Mouse (Mus musculus): ENCODE measurements around the gene Ift74. TPM values are rescaled to one million over a fixed set of nuclear protein-coding genes. Genes with fewer than 3 reads are reported as not detected.

The Ift74 gene
- 15.5 and 18.5 TPM in 2 replicates for polyA plus RNA-seq (2015; fragmentation: Nextera tagmentation; extraction: Ambion mirVana)

GRCm38 (mm10) chr4:94613972-94614626, at the start of gene Ift74:
Gene Ift74 (plus strand): TSS chr4:94614491.

GRCm38 (mm10) chr4:94603031-94603629, 11.2 kb upstream of the Ift74 start, which contains the start of gene Plaa:
Gene Plaa (minus strand): TSS chr4:94603244.

GRCm38 (mm10) chr4:94649920-94650319, 35.6 kb downstream of the Ift74 start, which contains the start of gene Lrrc19:
Gene Lrrc19 (minus strand): TSS chr4:94650144.

GRCm38 (mm10) chr4:94738838-94739731, 124.8 kb downstream of the Ift74 start, which contains the start of gene Tek:
Gene Tek (plus strand): TSS chr4:94739289.

MicroRNA genes within 50 kb of the gene (microRNA counts, 519-probe panel; counts per million panel counts)
- 3,260 counts per million, percentile 53 among the panel's probes with 10 or more counts for microRNA mmu-miR-872

Small RNA genes within 50 kb of the gene (microRNA-seq; reads per million reads assigned to microRNA genes)
- gene Mir872: 1,461 reads per million, percentile 77 among the genes with 10 or more reads in this experiment

Other genes starting within 250 kb of the Ift74 start
- gene Gm10306, start 57.9 kb upstream of the Ift74 start, polyA plus RNA-seq (2015; fragmentation: Nextera tagmentation; extraction: Ambion mirVana): not detected in 2 replicates
- 8.4 and 10.5 TPM in 2 replicates for gene Caap1, start 57.7 kb upstream of the Ift74 start, polyA plus RNA-seq (2015; fragmentation: Nextera tagmentation; extraction: Ambion mirVana)
- gene Plaa, start 11.2 kb upstream of the Ift74 start, polyA plus RNA-seq (2015; fragmentation: Nextera tagmentation; extraction: Ambion mirVana): 44.5 and 50.1 TPM in 2 replicates
- 0.16 and 0.18 TPM in 2 replicates for gene Lrrc19, start 35.7 kb downstream of the Ift74 start, polyA plus RNA-seq (2015; fragmentation: Nextera tagmentation; extraction: Ambion mirVana)
- gene Tek, start 124.8 kb downstream of the Ift74 start, polyA plus RNA-seq (2015; fragmentation: Nextera tagmentation; extraction: Ambion mirVana): 6.3 and 7.9 TPM in 2 replicates